Mouse (Mus musculus): ENCODE measurements around the gene Zfp764. TPM values are rescaled to one million over a fixed set of nuclear protein-coding genes. Genes with fewer than 3 reads are reported as not detected.
"Not testable (repeated sequence)": the region's sequence is repeated elsewhere in the genome, so short reads cannot be mapped to it uniquely, and the experiment has no call there.

Gene Zfp764
- polyA plus RNA-seq, 1 experiment from 2014 or later: 1.3 TPM

DNA sequence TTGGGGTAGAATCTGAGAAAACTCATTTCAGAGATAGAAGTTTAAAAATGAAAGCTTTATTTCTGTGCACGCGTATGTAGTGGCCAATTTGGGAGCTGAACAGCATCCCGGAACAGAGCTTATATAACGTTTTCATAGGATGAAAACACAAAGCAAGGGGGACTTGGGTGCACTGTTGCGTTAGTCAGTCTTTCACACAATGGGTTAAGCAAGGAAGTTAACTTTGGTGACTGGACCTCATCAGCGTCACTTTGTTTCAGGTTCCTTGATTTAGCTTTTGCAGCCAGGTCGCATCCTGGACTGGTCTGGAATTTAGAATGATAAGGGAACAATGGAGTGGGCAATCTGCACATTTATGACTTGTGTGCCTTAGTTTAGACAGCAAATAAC lies 12.7 kb downstream of the Zfp764 start:
- peak overlapping the region; percentile 70 for H3K4me2 ChIP-seq (ENCODE audit: low read depth, low read length)
- H3K4me3 ChIP-seq (ENCODE audit: low read depth, low read length): peak overlapping the region; percentile 76
- H3K27me3 ChIP-seq (ENCODE audit: control insufficient read depth, insufficient read depth, low read depth, low read length): no peaks in the 10 kb centered on the region
- peaks cover 10% of the 10 kb centered on the region for H3K4me1 ChIP-seq (ENCODE audit: control insufficient read depth, low read depth, low read length)
- no peaks in the 10 kb centered on the region for H3K9me3 ChIP-seq (replicated peaks; ENCODE audit: control insufficient read depth, low read length)
- no peak overlapping the region for H3K27ac ChIP-seq (ENCODE audit: low read length)
- peak overlapping the region; percentile 15 for H3K9ac ChIP-seq (ENCODE audit: low read depth, low read length)
- H3K36me3 ChIP-seq (ENCODE audit: control insufficient read depth, insufficient read depth): no peaks in the 10 kb centered on the region
- no peak for ATAC-seq (ENCODE audit: low read depth)
- WGBS (ENCODE audit: insufficient replicate concordance): 6% methylated on average over 7 of the region's 7 CpGs

DNA sequence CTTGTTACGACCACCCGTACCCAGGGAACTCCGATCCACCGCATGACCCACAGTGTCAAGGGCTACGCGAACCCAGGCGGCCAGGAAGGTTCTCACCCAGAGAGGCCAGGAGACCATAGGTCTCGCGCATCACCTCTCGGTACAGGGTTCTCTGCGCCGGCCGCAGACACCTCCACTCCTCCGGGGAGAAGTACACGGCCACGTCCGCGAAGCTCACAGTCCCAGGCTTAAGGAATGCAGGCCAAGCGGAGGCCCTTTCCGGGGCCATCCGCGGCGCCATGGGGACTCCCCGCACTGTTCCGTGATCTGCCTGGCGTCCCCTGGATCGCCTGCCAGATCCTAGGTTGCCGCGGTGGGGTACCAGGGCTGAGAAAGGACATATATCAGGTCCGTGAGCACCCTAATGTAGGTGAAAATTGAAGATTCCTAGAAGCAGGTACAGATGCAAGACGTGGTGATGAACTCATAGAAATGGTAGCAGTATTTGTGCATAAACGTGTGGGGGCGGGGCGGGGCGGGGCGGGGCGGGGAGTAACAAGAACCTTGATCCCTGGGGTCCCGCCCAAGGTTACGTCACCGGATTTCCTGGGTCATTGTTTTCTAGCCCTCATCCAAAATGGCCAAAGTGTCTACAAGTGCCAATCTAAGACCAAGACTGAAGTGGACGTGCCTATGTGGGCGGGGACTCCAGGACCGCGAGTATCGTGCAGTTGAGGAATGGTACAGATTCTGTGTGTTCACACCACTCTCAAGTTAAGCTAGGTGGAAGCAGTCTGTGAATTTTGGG lies 13.3 kb downstream of the Zfp764 start, which contains the start of gene E430018J23Rik:
E430018J23Rik (minus strand) TSS at position 473 of the 787 bp plus-strand sequence.
- peak within 1 kb of the TSS; percentile 70 for H3K4me2 ChIP-seq (ENCODE audit: low read depth, low read length)
- H3K4me3 ChIP-seq (ENCODE audit: low read depth, low read length): peak within 1 kb of the TSS; percentile 76
- under 1% methylated on average over 45 of the region's 45 CpGs for WGBS (ENCODE audit: insufficient replicate concordance)
- H3K36me3 ChIP-seq (ENCODE audit: control insufficient read depth, insufficient read depth): no peaks in the 10 kb centered on the region
- no peaks in the 10 kb centered on the region for H3K9me3 ChIP-seq (replicated peaks; ENCODE audit: control insufficient read depth, low read length)
- peak within 1 kb of the TSS; percentile 83 for H3K27ac ChIP-seq (ENCODE audit: low read length)
- H3K9ac ChIP-seq (ENCODE audit: low read depth, low read length): peak within 1 kb of the TSS; percentile 75
- ATAC-seq (ENCODE audit: low read depth): peak; percentile 92
- peaks cover 10% of the 10 kb centered on the region for H3K4me1 ChIP-seq (ENCODE audit: control insufficient read depth, low read depth, low read length)
- H3K27me3 ChIP-seq (ENCODE audit: control insufficient read depth, insufficient read depth, low read depth, low read length): no peaks in the 10 kb centered on the region

DNA sequence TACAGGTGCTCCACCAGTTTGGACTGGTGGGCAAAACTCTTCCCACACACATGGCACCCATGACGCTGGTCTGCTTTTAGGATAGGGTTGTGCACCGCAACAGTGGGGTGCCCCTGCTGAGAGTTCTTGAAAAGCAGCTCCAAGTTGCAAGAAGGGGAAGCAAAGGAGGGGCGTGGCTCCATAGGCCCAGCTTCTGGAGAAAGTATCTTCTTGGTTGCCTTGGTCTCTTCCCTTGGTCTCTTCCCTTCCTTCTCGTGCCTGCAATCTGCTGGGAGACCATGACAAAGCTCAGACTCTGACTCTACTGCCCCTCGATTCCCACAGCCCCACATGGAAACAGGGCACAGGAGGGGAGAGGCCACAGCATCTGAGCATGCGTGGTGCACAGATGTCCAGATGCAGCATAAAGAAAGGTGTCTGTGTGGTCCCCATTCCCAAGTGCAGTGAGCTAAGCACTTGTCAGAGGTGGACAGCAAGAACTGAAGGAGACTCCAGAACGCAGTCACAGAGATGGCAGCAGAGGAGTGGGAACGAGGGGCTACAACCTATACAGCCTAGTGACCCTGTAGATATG lies 14.3 kb downstream of the Zfp764 start:
- Histone ChIP-seq H3K36me3 (ENCODE audit: control insufficient read depth, insufficient read depth) (no peaks in the 10 kb centered on the region), H3K4me1 (ENCODE audit: control insufficient read depth, low read depth, low read length) (peaks cover 10% of the 10 kb centered on the region), H3K27me3 (ENCODE audit: control insufficient read depth, insufficient read depth, low read depth, low read length) (no peaks in the 10 kb centered on the region), H3K27ac (ENCODE audit: low read length) (no peak overlapping the region), H3K4me3 (ENCODE audit: low read depth, low read length) (peak overlapping the region; percentile 76), H3K9me3 (replicated peaks; ENCODE audit: control insufficient read depth, low read length) (no peaks in the 10 kb centered on the region), H3K9ac (ENCODE audit: low read depth, low read length) (peak overlapping the region; percentile 75), H3K4me2 (ENCODE audit: low read depth, low read length) (peak overlapping the region; percentile 70)
- no peak for ATAC-seq (ENCODE audit: low read depth)
- 57% methylated on average over 8 of the region's 8 CpGs for WGBS (ENCODE audit: insufficient replicate concordance)

DNA sequence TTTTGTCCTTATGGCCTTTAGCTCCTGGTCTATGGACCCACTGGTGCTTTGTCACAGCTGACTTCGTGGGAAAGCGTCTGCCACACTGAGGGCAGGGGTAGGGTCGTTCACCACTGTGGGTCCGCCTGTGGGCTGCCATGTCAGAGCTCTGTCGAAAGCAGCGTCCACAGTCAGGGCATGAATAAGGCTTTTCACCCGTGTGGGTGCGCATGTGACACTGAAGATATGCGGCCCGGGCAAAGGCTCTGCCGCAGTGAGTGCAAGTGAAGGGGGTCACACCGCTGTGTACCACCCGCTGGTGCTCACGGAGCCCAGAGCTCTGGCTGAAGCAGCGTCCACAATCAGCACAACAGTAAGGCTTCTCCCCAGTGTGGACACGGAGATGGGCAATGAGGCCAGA lies 15.1 kb downstream of the Zfp764 start:
- H3K27me3 ChIP-seq (ENCODE audit: control insufficient read depth, insufficient read depth, low read depth, low read length): no peaks in the 10 kb centered on the region
- H3K36me3 ChIP-seq (ENCODE audit: control insufficient read depth, insufficient read depth): no peaks in the 10 kb centered on the region
- H3K27ac ChIP-seq (ENCODE audit: low read length): no peak overlapping the region
- H3K9me3 ChIP-seq (replicated peaks; ENCODE audit: control insufficient read depth, low read length): no peaks in the 10 kb centered on the region
- WGBS (ENCODE audit: insufficient replicate concordance): 89% methylated on average over 16 of the region's 16 CpGs
- ATAC-seq (ENCODE audit: low read depth): no peak
- no peak overlapping the region for H3K4me3 ChIP-seq (ENCODE audit: low read depth, low read length)
- H3K4me1 ChIP-seq (ENCODE audit: control insufficient read depth, low read depth, low read length): peaks cover 10% of the 10 kb centered on the region
- H3K4me2 ChIP-seq (ENCODE audit: low read depth, low read length): no peak overlapping the region
- H3K9ac ChIP-seq (ENCODE audit: low read depth, low read length): no peak overlapping the region

DNA sequence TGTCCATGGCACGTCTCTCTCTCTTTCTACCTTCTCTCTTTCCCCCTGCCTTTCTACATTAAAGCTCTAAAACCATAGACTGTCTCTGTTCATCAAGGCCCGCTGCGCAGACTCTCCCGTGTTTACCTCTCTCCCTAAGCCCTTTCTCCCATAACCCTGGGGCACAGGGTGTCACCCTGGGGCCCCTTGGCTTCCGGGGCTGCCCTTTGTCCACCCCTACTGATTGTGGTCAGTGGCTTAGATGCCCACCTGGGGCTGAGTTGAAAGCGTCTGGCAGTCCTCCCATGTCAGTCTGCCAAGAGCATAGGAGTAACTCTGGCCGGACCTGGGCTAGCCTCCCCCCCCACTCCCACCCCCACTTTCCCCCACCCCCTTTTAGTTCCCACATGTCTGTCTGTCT lies 16.3 kb downstream of the Zfp764 start:
- Histone ChIP-seq H3K4me2 (ENCODE audit: low read depth, low read length) (no peak overlapping the region), H3K9ac (ENCODE audit: low read depth, low read length) (no peak overlapping the region), H3K36me3 (ENCODE audit: control insufficient read depth, insufficient read depth) (no peaks in the 10 kb centered on the region), H3K27me3 (ENCODE audit: control insufficient read depth, insufficient read depth, low read depth, low read length) (no peaks in the 10 kb centered on the region), H3K9me3 (replicated peaks; ENCODE audit: control insufficient read depth, low read length) (no peaks in the 10 kb centered on the region), H3K4me1 (ENCODE audit: control insufficient read depth, low read depth, low read length) (peaks cover 10% of the 10 kb centered on the region), H3K27ac (ENCODE audit: low read length) (no peak overlapping the region), H3K4me3 (ENCODE audit: low read depth, low read length) (no peak overlapping the region)
- ATAC-seq (ENCODE audit: low read depth): no peak
- 71% methylated on average over 7 of the region's 7 CpGs for WGBS (ENCODE audit: insufficient replicate concordance)

DNA sequence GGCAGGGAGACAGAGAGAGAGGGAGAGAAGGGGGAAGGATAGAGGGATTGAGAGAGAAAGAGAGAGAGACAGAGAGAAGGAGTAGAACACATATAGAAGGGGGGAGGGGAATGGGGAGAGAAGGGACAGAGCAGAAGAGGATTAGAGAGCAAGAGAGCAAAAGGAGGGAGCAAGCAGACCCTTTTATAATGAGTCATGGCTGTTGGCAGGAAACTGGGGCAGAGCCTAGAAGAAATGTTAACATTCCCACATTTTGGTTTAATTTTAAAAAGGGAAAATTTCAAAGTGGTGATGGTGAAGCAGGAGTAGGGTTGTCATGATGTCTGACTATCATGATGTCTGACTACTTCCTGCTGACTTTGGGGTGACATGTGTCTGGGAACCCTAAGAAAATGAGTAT lies 18.4 kb downstream of the Zfp764 start:
- not testable (repeated sequence) for H3K27me3 ChIP-seq (ENCODE audit: control insufficient read depth, insufficient read depth, low read depth, low read length)

DNA sequence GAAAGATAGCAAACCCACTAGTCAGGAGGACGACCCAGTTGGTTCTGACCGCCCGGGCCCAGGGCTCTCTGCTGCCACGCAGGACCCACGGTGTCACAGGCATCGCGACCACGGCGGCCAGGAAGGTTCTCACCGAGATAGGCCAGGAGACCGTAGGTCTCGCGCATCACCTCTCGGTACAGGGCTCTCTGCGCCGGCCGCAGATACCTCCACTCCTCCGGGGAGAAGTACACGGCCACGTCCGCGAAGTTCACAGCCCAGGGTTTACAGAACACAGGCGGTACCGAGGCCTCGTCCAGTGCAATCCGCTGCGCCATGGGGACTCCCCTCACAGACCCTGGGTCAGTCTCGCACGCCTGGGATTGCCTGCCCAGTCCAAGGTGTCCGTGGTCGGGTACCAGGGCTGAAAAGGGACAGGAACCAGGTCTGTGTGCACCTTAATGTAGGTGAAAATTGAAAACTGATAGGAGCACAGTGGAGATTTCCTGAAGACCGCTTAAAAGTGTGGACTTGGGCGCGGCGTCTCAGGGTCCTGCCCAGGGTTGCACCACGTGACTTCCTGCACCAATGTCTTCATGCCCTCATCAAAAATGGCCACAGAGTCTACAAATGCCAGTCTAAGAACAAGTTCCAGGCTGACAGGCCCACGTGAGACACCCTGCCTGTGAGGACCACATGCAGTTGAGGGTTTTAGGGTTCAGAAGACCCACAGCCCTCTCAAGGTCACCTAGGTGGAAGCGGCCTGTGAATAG lies 19.8 kb downstream of the Zfp764 start, which contains the start of gene 9130019O22Rik:
9130019O22Rik (minus strand) TSS at position 526 of the 752 bp plus-strand sequence.
- Histone ChIP-seq H3K9ac (ENCODE audit: low read depth, low read length) (peak within 1 kb of the TSS; percentile 76), H3K9me3 (replicated peaks; ENCODE audit: control insufficient read depth, low read length) (no peaks in the 10 kb centered on the region; the same call in 1 of the 2 replicates), H3K4me2 (ENCODE audit: low read depth, low read length) (peak within 1 kb of the TSS; percentile 84), H3K4me3 (ENCODE audit: low read depth, low read length) (peak within 1 kb of the TSS; percentile 72), H3K4me1 (ENCODE audit: control insufficient read depth, low read depth, low read length) (no peaks in the 10 kb centered on the region), H3K27ac (ENCODE audit: low read length) (peak within 1 kb of the TSS; percentile 66), H3K36me3 (ENCODE audit: control insufficient read depth, insufficient read depth) (no peaks in the 10 kb centered on the region), H3K27me3 (ENCODE audit: control insufficient read depth, insufficient read depth, low read depth, low read length) (no peaks in the 10 kb centered on the region)
- ATAC-seq (ENCODE audit: low read depth): peak; percentile 88
- 10% methylated on average over 38 of the region's 38 CpGs for WGBS (ENCODE audit: insufficient replicate concordance)

More for the DNA sequence above, 18.4 kb downstream of the Zfp764 start:
- not testable (repeated sequence) for H3K4me2 ChIP-seq (ENCODE audit: low read depth, low read length); H3K9me3 ChIP-seq (replicated peaks; ENCODE audit: control insufficient read depth, low read length); H3K9ac ChIP-seq (ENCODE audit: low read depth, low read length); H3K4me1 ChIP-seq (ENCODE audit: control insufficient read depth, low read depth, low read length); H3K27ac ChIP-seq (ENCODE audit: low read length); ATAC-seq (ENCODE audit: low read depth); H3K36me3 ChIP-seq (ENCODE audit: control insufficient read depth, insufficient read depth); H3K4me3 ChIP-seq (ENCODE audit: low read depth, low read length)

DNA sequence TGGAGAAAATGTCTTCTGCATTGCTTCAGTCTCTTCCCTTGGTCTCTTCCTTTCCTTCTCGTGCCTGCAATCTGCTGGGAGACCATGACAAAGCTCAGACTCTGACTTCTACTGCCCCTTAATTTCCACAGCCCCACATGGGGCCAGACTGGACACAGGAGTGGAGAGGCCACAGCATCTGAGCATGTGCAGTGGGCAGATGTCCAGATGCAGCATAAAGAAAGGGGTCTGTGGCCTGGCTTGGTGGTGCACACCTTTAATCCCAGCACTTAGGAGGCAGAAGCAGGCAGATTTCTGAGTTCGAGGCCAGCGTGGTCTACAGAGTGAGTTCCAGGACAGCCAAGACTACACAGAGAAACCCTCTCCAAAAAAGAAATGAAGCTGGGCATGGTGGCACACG lies 21.1 kb downstream of the Zfp764 start:
- not testable (repeated sequence) for H3K9ac ChIP-seq (ENCODE audit: low read depth, low read length); H3K9me3 ChIP-seq (replicated peaks; ENCODE audit: control insufficient read depth, low read length); H3K4me1 ChIP-seq (ENCODE audit: control insufficient read depth, low read depth, low read length); H3K36me3 ChIP-seq (ENCODE audit: control insufficient read depth, insufficient read depth); ATAC-seq (ENCODE audit: low read depth); H3K4me3 ChIP-seq (ENCODE audit: low read depth, low read length); H3K4me2 ChIP-seq (ENCODE audit: low read depth, low read length); H3K27ac ChIP-seq (ENCODE audit: low read length); H3K27me3 ChIP-seq (ENCODE audit: control insufficient read depth, insufficient read depth, low read depth, low read length)
- 78% methylated on average over 4 of the region's 4 CpGs for WGBS (ENCODE audit: insufficient replicate concordance)

Measured in liver, embryonic 16.5 days (tissue).